Mouse (Mus musculus) embryonic fibroblast, embryonic 13.5 days (primary cell): ENCODE results near the gene Ehbp1l1.

Experiments used
- CTCF ChIP-seq: IDR thresholded peaks from 2 replicates; pipeline ENCODE4 v1.5.1; 2011; ENCODE audit warnings: mild to moderate bottlenecking, control low read depth, low read length, moderate library complexity, borderline replicate concordance; ENCODE audit not compliant: insufficient read depth
- POLR2A ChIP-seq: IDR thresholded peaks from 2 replicates; pipeline ENCODE4 v1.6.1; 2011; ENCODE audit warnings: low read depth, mild to moderate bottlenecking, control low read depth, low read length, moderate library complexity

- TF ChIP-seq CTCF (no peak), POLR2A (no peak)
Observed at GRCm38 (mm10) chr19:5728631-5729443, 2.7 kb upstream of the Ehbp1l1 start.
